Mouse (Mus musculus): ENCODE results near the gene Itga7. TPM values are rescaled to one million over a fixed set of nuclear protein-coding genes. Genes with fewer than 3 reads are reported as not detected.
"Not testable (repeated sequence)": the region's sequence is repeated elsewhere in the genome, so short reads cannot be mapped to it uniquely, and the experiment has no call there.

The Itga7 gene
- polyA plus RNA-seq, 1 experiment from 2014 or later: 1.3 TPM

DNA sequence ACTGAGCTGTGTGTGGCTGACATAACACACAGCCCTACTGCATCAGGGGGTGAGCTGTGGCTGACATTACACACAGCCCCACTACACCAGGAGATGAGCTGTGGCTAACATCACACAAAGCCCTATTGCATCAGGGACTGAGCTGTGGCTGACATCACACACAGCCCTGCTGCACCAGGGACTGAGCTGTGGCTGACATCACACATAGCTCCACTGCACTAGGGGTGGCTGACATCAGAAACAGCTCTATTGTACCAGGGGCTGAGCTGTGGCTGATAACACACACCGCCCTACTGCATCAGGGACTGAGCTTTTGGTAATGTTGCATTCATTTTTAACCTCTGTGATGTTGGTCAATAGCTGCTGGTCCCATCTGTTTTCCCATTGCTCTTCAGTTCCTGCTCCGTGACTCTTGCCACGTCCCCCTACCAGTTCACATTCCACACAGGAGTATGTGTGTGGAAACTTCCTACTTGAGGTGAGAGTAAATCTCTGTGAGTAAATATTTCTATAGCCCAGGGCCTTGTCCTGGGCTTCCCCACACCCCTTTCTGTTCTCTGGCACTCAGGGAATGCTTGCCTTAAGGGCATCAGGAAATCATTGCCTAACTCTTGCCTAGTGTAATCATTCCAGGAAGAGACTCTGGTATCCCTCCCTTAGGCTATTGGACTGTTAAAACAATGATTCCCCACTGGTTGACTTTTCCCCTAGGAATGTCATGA, 47.2 kb downstream of the Itga7 start:
- no peaks in the 10 kb centered on the region for H3K9me3 ChIP-seq (replicated peaks; ENCODE audit: control insufficient read depth, low read length)
- no peak overlapping the region for H3K9ac ChIP-seq (ENCODE audit: low read length)

DNA sequence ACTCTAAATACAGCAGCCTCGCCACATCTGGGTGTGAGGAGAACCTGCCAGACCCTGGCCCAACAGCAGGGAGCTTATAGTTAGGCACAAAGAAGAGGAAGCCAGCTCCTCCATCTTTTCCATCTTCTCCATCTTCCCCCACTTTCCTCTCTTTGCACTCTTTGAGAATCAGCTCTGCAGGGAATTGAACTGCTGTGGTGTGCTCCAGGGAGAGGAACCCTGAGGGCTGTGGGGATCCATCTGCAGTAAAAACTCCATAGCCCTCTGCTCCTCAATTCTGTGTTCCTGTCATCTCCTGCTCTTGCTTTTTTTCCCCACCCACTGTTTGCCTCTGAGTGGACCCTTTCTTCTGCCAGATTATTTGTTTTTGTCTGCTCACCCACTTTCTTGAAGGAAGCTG, 55.5 kb downstream of the Itga7 start, which contains the start of gene Olfr9:
TSS of gene Olfr9 (plus strand) at position 301 of the 400 bp plus-strand sequence.
- DNase-seq (ENCODE audit: low spot score); ATAC-seq; H3K27ac ChIP-seq (ENCODE audit: low read depth, low read length); H3K9me3 ChIP-seq (replicated peaks; ENCODE audit: control insufficient read depth, low read length); H3K4me1 ChIP-seq (ENCODE audit: control insufficient read depth, insufficient read depth, low read length); H3K36me3 ChIP-seq (ENCODE audit: control insufficient read depth, insufficient read depth, low read length); H3K27me3 ChIP-seq (replicated peaks; ENCODE audit: control insufficient read depth, insufficient read depth, low read length); H3K4me3 ChIP-seq (ENCODE audit: low read depth, low read length); H3K4me2 ChIP-seq (ENCODE audit: low read length); H3K9ac ChIP-seq (ENCODE audit: low read length): not testable (repeated sequence)
- 87% methylated on average over 1 of the region's 1 CpGs for WGBS

More for the DNA sequence above, 47.2 kb downstream of the Itga7 start:
- no peak overlapping the region for H3K4me3 ChIP-seq (ENCODE audit: low read depth, low read length)
- no peaks in the 10 kb centered on the region for H3K36me3 ChIP-seq (ENCODE audit: control insufficient read depth, insufficient read depth, low read length)
- no peak overlapping the region for H3K4me2 ChIP-seq (ENCODE audit: low read length)
- H3K27ac ChIP-seq (ENCODE audit: low read depth, low read length): no peak overlapping the region
- WGBS: 84% methylated on average over 3 of the region's 3 CpGs
- ATAC-seq: no peak
- H3K4me1 ChIP-seq (ENCODE audit: control insufficient read depth, insufficient read depth, low read length): no peaks in the 10 kb centered on the region
- H3K27me3 ChIP-seq (replicated peaks; ENCODE audit: control insufficient read depth, insufficient read depth, low read length): no peaks in the 10 kb centered on the region
- DNase-seq (ENCODE audit: low spot score): no peak

DNA sequence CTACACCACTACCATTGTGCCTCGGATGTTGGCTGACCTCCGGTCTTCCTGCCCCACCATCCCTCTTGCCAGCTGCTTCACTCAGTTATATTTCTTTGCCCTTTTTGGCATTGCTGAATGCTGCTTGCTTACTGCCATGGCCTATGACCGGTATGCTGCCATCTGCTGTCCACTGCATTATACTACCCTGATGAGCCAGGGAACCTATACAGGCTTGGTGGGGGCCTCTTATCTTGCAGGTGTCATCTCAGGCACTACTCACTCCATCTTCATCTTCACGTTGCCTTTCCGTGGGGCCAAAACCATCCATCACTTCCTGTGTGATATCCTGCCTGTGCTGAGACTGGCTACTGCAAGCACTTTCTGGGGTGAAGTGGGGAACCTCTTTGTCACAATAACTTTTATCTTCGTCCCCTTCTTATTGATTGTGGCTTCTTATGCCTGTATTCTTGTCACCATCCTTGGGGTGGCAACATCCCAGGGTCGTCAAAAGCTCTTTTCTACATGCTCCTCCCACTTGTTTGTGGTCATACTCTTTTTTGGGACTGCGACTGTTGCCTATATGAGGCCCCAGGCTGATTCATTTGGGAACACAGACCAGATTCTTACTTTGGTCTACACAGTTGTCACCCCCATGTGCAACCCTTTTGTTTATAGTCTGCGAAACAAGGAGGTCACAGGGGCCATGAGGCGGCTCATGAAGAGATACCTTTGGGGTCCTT, 56.7 kb downstream of the Itga7 start:
- WGBS: 69% methylated on average over 7 of the region's 10 CpGs
- H3K9me3 ChIP-seq (replicated peaks; ENCODE audit: control insufficient read depth, low read length); ATAC-seq; DNase-seq (ENCODE audit: low spot score); H3K4me2 ChIP-seq (ENCODE audit: low read length); H3K4me1 ChIP-seq (ENCODE audit: control insufficient read depth, insufficient read depth, low read length); H3K9ac ChIP-seq (ENCODE audit: low read length); H3K36me3 ChIP-seq (ENCODE audit: control insufficient read depth, insufficient read depth, low read length); H3K27me3 ChIP-seq (replicated peaks; ENCODE audit: control insufficient read depth, insufficient read depth, low read length); H3K27ac ChIP-seq (ENCODE audit: low read depth, low read length); H3K4me3 ChIP-seq (ENCODE audit: low read depth, low read length): not testable (repeated sequence)

- Histone ChIP-seq H3K9ac (ENCODE audit: low read length) (no peak overlapping the region), H3K36me3 (ENCODE audit: control insufficient read depth, insufficient read depth, low read length) (no peaks in the 10 kb centered on the region), H3K27me3 (replicated peaks; ENCODE audit: control insufficient read depth, insufficient read depth, low read length) (no peaks in the 10 kb centered on the region), H3K4me2 (ENCODE audit: low read length) (no peak overlapping the region), H3K27ac (ENCODE audit: low read depth, low read length) (no peak overlapping the region), H3K4me3 (ENCODE audit: low read depth, low read length) (no peak overlapping the region), H3K4me1 (ENCODE audit: control insufficient read depth, insufficient read depth, low read length) (no peaks in the 10 kb centered on the region), H3K9me3 (replicated peaks; ENCODE audit: control insufficient read depth, low read length) (no peaks in the 10 kb centered on the region)
- DNase-seq (ENCODE audit: low spot score) (no peak), ATAC-seq (no peak)
Measured at GRCm38 (mm10) chr10:128990994-128991393, 57.4 kb downstream of the Itga7 start.

GRCm38 (mm10) chr10:128995796-128996195, 62.2 kb downstream of the Itga7 start:
- H3K4me3 ChIP-seq (ENCODE audit: low read depth, low read length): no peak overlapping the region
- H3K36me3 ChIP-seq (ENCODE audit: control insufficient read depth, insufficient read depth, low read length): no peaks in the 10 kb centered on the region
- no peaks in the 10 kb centered on the region for H3K9me3 ChIP-seq (replicated peaks; ENCODE audit: control insufficient read depth, low read length)
- DNase-seq (ENCODE audit: low spot score) (no peak), ATAC-seq (no peak)
- H3K4me2 ChIP-seq (ENCODE audit: low read length): no peak overlapping the region
- H3K27ac ChIP-seq (ENCODE audit: low read depth, low read length): no peak overlapping the region
- H3K4me1 ChIP-seq (ENCODE audit: control insufficient read depth, insufficient read depth, low read length): no peaks in the 10 kb centered on the region
- WGBS: 96% methylated on average over 1 of the region's 1 CpGs
- no peak overlapping the region for H3K9ac ChIP-seq (ENCODE audit: low read length)
- H3K27me3 ChIP-seq (replicated peaks; ENCODE audit: control insufficient read depth, insufficient read depth, low read length): no peaks in the 10 kb centered on the region

DNA sequence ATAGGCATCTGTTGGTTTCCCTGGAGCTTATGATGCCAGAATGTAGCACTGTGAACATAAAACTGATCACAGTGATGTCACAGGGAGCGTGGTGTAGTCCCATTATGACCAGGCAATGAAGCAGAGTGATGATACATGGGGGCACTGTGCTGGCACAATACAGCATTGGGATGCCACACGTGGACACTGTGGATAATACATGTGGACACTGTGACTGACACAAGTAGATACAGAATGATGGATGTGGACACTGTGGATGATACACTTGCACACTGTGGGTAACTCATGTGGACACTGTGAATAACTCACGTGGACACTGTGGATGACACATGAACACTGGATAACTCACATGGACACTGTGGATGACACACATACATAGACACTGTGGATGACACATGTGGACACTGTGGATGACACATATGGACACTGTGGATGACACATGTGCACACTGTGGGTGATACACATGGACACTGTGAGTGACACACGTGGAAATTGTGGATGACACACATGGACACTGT, 63.0 kb downstream of the Itga7 start:
- Histone ChIP-seq H3K9ac (ENCODE audit: low read length) (no peak overlapping the region), H3K36me3 (ENCODE audit: control insufficient read depth, insufficient read depth, low read length) (no peaks in the 10 kb centered on the region), H3K27me3 (replicated peaks; ENCODE audit: control insufficient read depth, insufficient read depth, low read length) (no peaks in the 10 kb centered on the region), H3K27ac (ENCODE audit: low read depth, low read length) (no peak overlapping the region), H3K4me3 (ENCODE audit: low read depth, low read length) (no peak overlapping the region), H3K9me3 (replicated peaks; ENCODE audit: control insufficient read depth, low read length) (no peaks in the 10 kb centered on the region), H3K4me2 (ENCODE audit: low read length) (no peak overlapping the region), H3K4me1 (ENCODE audit: control insufficient read depth, insufficient read depth, low read length) (no peaks in the 10 kb centered on the region)
- DNase-seq (ENCODE audit: low spot score) (no peak), ATAC-seq (no peak)
- WGBS: 77% methylated on average over 4 of the region's 4 CpGs

DNA sequence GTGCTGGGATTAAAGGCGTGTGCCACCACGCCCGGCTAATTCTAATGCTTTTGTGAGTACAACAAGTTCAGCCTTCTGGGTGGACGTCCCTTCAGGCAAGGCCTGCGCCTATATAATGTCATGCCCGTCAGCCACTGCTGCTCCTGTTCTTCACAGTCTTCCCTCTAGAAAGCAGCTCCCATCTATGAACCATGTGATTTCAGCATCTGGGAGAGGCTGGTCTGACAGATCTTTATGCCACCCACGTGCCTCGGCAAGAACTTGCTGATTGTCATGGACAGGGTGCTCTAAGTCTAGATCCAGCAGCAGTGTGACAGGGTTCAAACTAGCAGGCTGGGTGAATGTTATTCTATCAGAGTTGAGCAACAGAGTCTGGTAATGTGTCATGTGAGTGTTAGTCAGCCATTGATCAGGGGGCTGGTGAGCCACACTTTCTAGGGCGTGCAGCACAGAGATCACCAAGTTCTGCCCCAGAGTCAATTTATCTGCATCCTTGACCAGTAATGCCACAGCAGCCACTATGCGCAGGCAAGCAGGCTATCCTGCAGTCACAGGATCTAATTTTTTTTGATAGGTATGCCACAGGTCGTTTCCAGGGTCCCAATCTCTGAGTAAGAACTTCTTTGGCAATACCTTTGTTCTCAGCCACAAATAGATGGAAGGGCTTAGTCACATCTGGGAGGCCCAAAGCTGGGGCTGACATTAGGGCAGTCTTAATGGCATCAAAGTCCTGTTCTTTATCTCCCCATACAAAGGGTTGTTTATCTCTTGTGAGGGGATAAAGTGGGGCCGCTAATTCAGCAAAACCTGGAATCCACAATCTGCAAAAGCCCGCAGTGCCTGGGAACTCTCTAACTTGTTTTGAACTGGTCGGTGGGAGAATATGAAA, 70.7 kb downstream of the Itga7 start:
- H3K4me1 ChIP-seq (ENCODE audit: control insufficient read depth, insufficient read depth, low read length): no peaks in the 10 kb centered on the region
- no peak for ATAC-seq

More for the DNA sequence above, 70.7 kb downstream of the Itga7 start:
- Histone ChIP-seq H3K27ac (ENCODE audit: low read depth, low read length) (no peak overlapping the region), H3K9me3 (replicated peaks; ENCODE audit: control insufficient read depth, low read length) (no peaks in the 10 kb centered on the region), H3K4me3 (ENCODE audit: low read depth, low read length) (no peak overlapping the region), H3K9ac (ENCODE audit: low read length) (no peak overlapping the region), H3K36me3 (ENCODE audit: control insufficient read depth, insufficient read depth, low read length) (no peaks in the 10 kb centered on the region), H3K27me3 (replicated peaks; ENCODE audit: control insufficient read depth, insufficient read depth, low read length) (no peaks in the 10 kb centered on the region), H3K4me2 (ENCODE audit: low read length) (no peak overlapping the region)
- 71% methylated on average over 14 of the region's 14 CpGs for WGBS
- DNase-seq (ENCODE audit: low spot score): no peak

All from forebrain, embryonic 14.5 days (tissue).